Mouse (Mus musculus): ENCODE data around the gene Dirc2. TPM values are rescaled to one million over a fixed set of nuclear protein-coding genes. Genes with fewer than 3 reads are reported as not detected.

Gene Dirc2
- polyA plus RNA-seq, 1 experiment from 2014 or later: 40.1 TPM

- no peaks in the 10 kb centered on the region for H3K36me3 ChIP-seq
- no peak overlapping the region for H3K4me2 ChIP-seq (replicated peaks)
- ATAC-seq (replicated peaks): no peak
- H3K27ac ChIP-seq (replicated peaks): no peak overlapping the region
- 84% methylated on average over 6 of the region's 6 CpGs for WGBS
- H3K27me3 ChIP-seq: no peaks in the 10 kb centered on the region
- no peaks in the 10 kb centered on the region for H3K4me1 ChIP-seq
- no peak overlapping the region for H3K4me3 ChIP-seq
- no peaks in the 10 kb centered on the region for H3K9me3 ChIP-seq
- H3K9ac ChIP-seq (replicated peaks): no peak overlapping the region
Measured at GRCm38 (mm10) chr16:35724561-35724960, 44.6 kb downstream of the Dirc2 start.

- no peak overlapping the region for H3K4me2 ChIP-seq (replicated peaks)
- no peak overlapping the region for H3K4me3 ChIP-seq
- H3K36me3 ChIP-seq: peaks cover 20% of the 10 kb centered on the region
- no peaks in the 10 kb centered on the region for H3K4me1 ChIP-seq
- H3K27ac ChIP-seq (replicated peaks): no peak overlapping the region
- WGBS: 86% methylated on average over 5 of the region's 5 CpGs
- no peak overlapping the region for H3K9ac ChIP-seq (replicated peaks)
- no peaks in the 10 kb centered on the region for H3K9me3 ChIP-seq
- H3K27me3 ChIP-seq: no peaks in the 10 kb centered on the region
- no peak for ATAC-seq (replicated peaks)
Measured at GRCm38 (mm10) chr16:35717761-35718160, 51.4 kb downstream of the Dirc2 start.

GRCm38 (mm10) chr16:35716257-35716656 lies 52.9 kb downstream of the Dirc2 start:
- Histone ChIP-seq H3K27ac (replicated peaks) (no peak overlapping the region), H3K4me2 (replicated peaks) (no peak overlapping the region), H3K4me3 (no peak overlapping the region), H3K9ac (replicated peaks) (no peak overlapping the region), H3K4me1 (peaks cover 2% of the 10 kb centered on the region), H3K9me3 (no peaks in the 10 kb centered on the region), H3K27me3 (no peaks in the 10 kb centered on the region), H3K36me3 (peaks cover 20% of the 10 kb centered on the region)
- no peak for ATAC-seq (replicated peaks)
- 79% methylated on average over 3 of the region's 3 CpGs for WGBS

- 95% methylated on average over 5 of the region's 5 CpGs for WGBS
- H3K27ac ChIP-seq (replicated peaks): no peak overlapping the region
Measured at GRCm38 (mm10) chr16:35715771-35716170, 53.4 kb downstream of the Dirc2 start.

GRCm38 (mm10) chr16:35715350-35715749 lies 53.8 kb downstream of the Dirc2 start:
- 55% methylated on average over 6 of the region's 6 CpGs for WGBS
- peak; percentile 36; the same call in 1 of the 2 replicates for ATAC-seq (replicated peaks)
- H3K4me2 ChIP-seq (replicated peaks): no peak overlapping the region

More at GRCm38 (mm10) chr16:35715771-35716170, 53.4 kb downstream of the Dirc2 start:
- no peak overlapping the region for H3K9ac ChIP-seq (replicated peaks)
- H3K36me3 ChIP-seq: peaks cover 20% of the 10 kb centered on the region
- H3K27me3 ChIP-seq: no peaks in the 10 kb centered on the region
- no peak overlapping the region for H3K4me3 ChIP-seq
- no peaks in the 10 kb centered on the region for H3K9me3 ChIP-seq
- ATAC-seq (replicated peaks): no peak
- H3K4me2 ChIP-seq (replicated peaks): no peak overlapping the region
- peaks cover 7% of the 10 kb centered on the region for H3K4me1 ChIP-seq

GRCm38 (mm10) chr16:35714689-35715088 lies 54.5 kb downstream of the Dirc2 start:
- Histone ChIP-seq H3K36me3 (peaks cover 20% of the 10 kb centered on the region), H3K27ac (replicated peaks) (0 out of 2 replicates have a peak overlapping the region, but pooled peaks have one; percentile 4), H3K4me3 (no peak overlapping the region), H3K27me3 (no peaks in the 10 kb centered on the region), H3K4me2 (replicated peaks) (no peak overlapping the region), H3K9ac (replicated peaks) (no peak overlapping the region), H3K9me3 (no peaks in the 10 kb centered on the region), H3K4me1 (peaks cover 12% of the 10 kb centered on the region)
- ATAC-seq (replicated peaks): no peak
- 88% methylated on average over 7 of the region's 7 CpGs for WGBS

More at GRCm38 (mm10) chr16:35715350-35715749, 53.8 kb downstream of the Dirc2 start:
- peaks cover 11% of the 10 kb centered on the region for H3K4me1 ChIP-seq
- no peak overlapping the region for H3K9ac ChIP-seq (replicated peaks)
- H3K4me3 ChIP-seq: no peak overlapping the region
- no peaks in the 10 kb centered on the region for H3K9me3 ChIP-seq
- H3K36me3 ChIP-seq: peaks cover 20% of the 10 kb centered on the region
- no peak overlapping the region for H3K27ac ChIP-seq (replicated peaks)
- H3K27me3 ChIP-seq: no peaks in the 10 kb centered on the region

- no peak overlapping the region for H3K4me2 ChIP-seq (replicated peaks)
- 82% methylated on average over 7 of the region's 7 CpGs for WGBS
- H3K4me3 ChIP-seq: no peak overlapping the region
- H3K27me3 ChIP-seq: no peaks in the 10 kb centered on the region
- no peak overlapping the region for H3K9ac ChIP-seq (replicated peaks)
- no peak for ATAC-seq (replicated peaks)
- no peaks in the 10 kb centered on the region for H3K9me3 ChIP-seq
- H3K27ac ChIP-seq (replicated peaks): no peak overlapping the region
- H3K36me3 ChIP-seq: peaks cover 17% of the 10 kb centered on the region
- H3K4me1 ChIP-seq: peaks cover 12% of the 10 kb centered on the region
Measured at GRCm38 (mm10) chr16:35713606-35714005, 55.5 kb downstream of the Dirc2 start.

GRCm38 (mm10) chr16:35711004-35711403 lies 58.2 kb downstream of the Dirc2 start:
- Histone ChIP-seq H3K4me1 (peaks cover 12% of the 10 kb centered on the region), H3K4me3 (no peak overlapping the region), H3K27ac (replicated peaks) (no peak overlapping the region), H3K9ac (replicated peaks) (no peak overlapping the region), H3K9me3 (no peaks in the 10 kb centered on the region), H3K36me3 (0 out of 2 replicates have a peak, but pooled peaks cover 4% of the 10 kb centered on the region), H3K4me2 (replicated peaks) (no peak overlapping the region), H3K27me3 (no peaks in the 10 kb centered on the region)
- ATAC-seq (replicated peaks): no peak; the same call in 1 of the 2 replicates
- 36% methylated on average over 7 of the region's 7 CpGs for WGBS

- no peak overlapping the region for H3K27ac ChIP-seq (replicated peaks)
- H3K36me3 ChIP-seq: 0 out of 2 replicates have a peak, but pooled peaks cover 10% of the 10 kb centered on the region
- H3K9ac ChIP-seq (replicated peaks): no peak overlapping the region
- 90% methylated on average over 5 of the region's 5 CpGs for WGBS
- no peaks in the 10 kb centered on the region for H3K27me3 ChIP-seq
- no peaks in the 10 kb centered on the region for H3K9me3 ChIP-seq
- H3K4me3 ChIP-seq: no peak overlapping the region
- H3K4me1 ChIP-seq: peaks cover 12% of the 10 kb centered on the region
- no peak for ATAC-seq (replicated peaks)
- no peak overlapping the region for H3K4me2 ChIP-seq (replicated peaks)
Measured at GRCm38 (mm10) chr16:35707004-35707403, 62.2 kb downstream of the Dirc2 start.

- Histone ChIP-seq H3K27ac (replicated peaks) (no peak overlapping the region), H3K4me3 (no peak overlapping the region), H3K4me2 (replicated peaks) (no peak overlapping the region), H3K36me3 (0 out of 2 replicates have a peak, but pooled peaks cover 10% of the 10 kb centered on the region), H3K27me3 (no peaks in the 10 kb centered on the region), H3K9me3 (no peaks in the 10 kb centered on the region), H3K9ac (replicated peaks) (no peak overlapping the region), H3K4me1 (no peaks in the 10 kb centered on the region)
- ATAC-seq (replicated peaks): no peak
- 70% methylated on average over 14 of the region's 14 CpGs for WGBS
Measured at GRCm38 (mm10) chr16:35704796-35705195, 64.4 kb downstream of the Dirc2 start.

- no peaks in the 10 kb centered on the region for H3K9me3 ChIP-seq
- 68% methylated on average over 16 of the region's 16 CpGs for WGBS
- no peak for ATAC-seq (replicated peaks)
- H3K4me1 ChIP-seq: no peaks in the 10 kb centered on the region
- no peak overlapping the region for H3K4me3 ChIP-seq
- no peak overlapping the region for H3K9ac ChIP-seq (replicated peaks)
- H3K27me3 ChIP-seq: no peaks in the 10 kb centered on the region
- no peak overlapping the region for H3K27ac ChIP-seq (replicated peaks)
- H3K4me2 ChIP-seq (replicated peaks): no peak overlapping the region
- H3K36me3 ChIP-seq: 0 out of 2 replicates have a peak, but pooled peaks cover 10% of the 10 kb centered on the region
Measured at GRCm38 (mm10) chr16:35703763-35704679, 65.1 kb downstream of the Dirc2 start.

GRCm38 (mm10) chr16:35701823-35702222 lies 67.3 kb downstream of the Dirc2 start:
- H3K9ac ChIP-seq (replicated peaks): no peak overlapping the region
- no peak for ATAC-seq (replicated peaks)
- H3K4me3 ChIP-seq: no peak overlapping the region
- H3K4me1 ChIP-seq: no peaks in the 10 kb centered on the region
- H3K4me2 ChIP-seq (replicated peaks): no peak overlapping the region
- 0 out of 2 replicates have a peak, but pooled peaks cover 19% of the 10 kb centered on the region for H3K36me3 ChIP-seq
- no peak overlapping the region for H3K27ac ChIP-seq (replicated peaks)
- no peaks in the 10 kb centered on the region for H3K27me3 ChIP-seq
- 79% methylated on average over 11 of the region's 11 CpGs for WGBS
- H3K9me3 ChIP-seq: no peaks in the 10 kb centered on the region

Data from forebrain, embryonic 15.5 days (tissue).